Mouse (Mus musculus) brain, embryonic 14.5 days (tissue): ENCODE data around the gene Fndc3b.

Source experiments
- CTCF ChIP-seq: fragments of 200-500 bp; IDR thresholded peaks from 2 replicates; pipeline ENCODE4 v1.5.1; 2012; ENCODE audit warnings: inconsistent platforms, mild to moderate bottlenecking, moderate library complexity, borderline replicate concordance; ENCODE audit not compliant: insufficient read depth, insufficient read length; ENCODE audit errors: extremely low read depth
- POLR2A ChIP-seq: fragments of 200-500 bp; IDR thresholded peaks from 2 replicates; pipeline ENCODE4 v1.6.1; 2012; ENCODE audit warnings: mild to moderate bottlenecking, inconsistent platforms, borderline replicate concordance; ENCODE audit not compliant: poor library complexity, insufficient read depth, insufficient read length, severe bottlenecking; ENCODE audit errors: extremely low read depth

DNA sequence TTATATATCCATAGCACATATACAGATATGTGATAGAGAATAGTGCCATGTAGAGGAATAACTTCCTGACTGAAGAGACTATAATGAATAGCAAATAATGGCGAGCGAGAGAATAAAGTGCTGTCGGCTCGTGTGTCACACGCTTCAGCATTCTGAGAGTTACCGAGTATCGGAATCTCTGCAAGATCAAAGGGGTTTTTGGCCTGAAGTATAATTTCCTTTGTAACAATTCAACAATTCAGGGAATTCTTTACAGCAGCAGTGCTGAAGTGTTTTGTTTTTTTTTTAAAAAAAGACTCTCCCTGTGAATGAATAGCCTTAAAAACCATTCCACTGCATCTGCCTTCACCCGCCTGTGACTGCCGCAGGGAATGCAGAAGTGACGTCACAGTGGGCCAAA, 294.3 kb downstream of the Fndc3b start:
- TF ChIP-seq CTCF, result no peak
- TF ChIP-seq POLR2A, result no peak
